Mouse (Mus musculus) embryonic facial prominence, embryonic 15.5 days (tissue): Measurements from ENCODE around the gene Rps23. TPM values are rescaled to one million over a fixed set of nuclear protein-coding genes. Genes with fewer than 3 reads are reported as not detected.
"Not testable (repeated sequence)": the region's sequence is repeated elsewhere in the genome, so short reads cannot be mapped to it uniquely, and the experiment has no call there.

ENCODE experiments used
- ATAC-seq: fragments of 200-750 bp; cut with Nextera tagmentation; 2 replicates; pipeline ENCODE4 v1.8.0; 2017; ENCODE audit warnings: low read depth, moderate TSS enrichment; ENCODE audit not compliant: insufficient number of reproducible peaks, low FRiP score, low TSS enrichment
- H3K27ac ChIP-seq: fragments of 300-500 bp; sonication (generic); replicated peaks from 2 replicates; pipeline ENCODE4 v1.5.1; 2015; ENCODE audit warnings: mild to moderate bottlenecking, inconsistent platforms
- H3K27me3 ChIP-seq: fragments of 300-500 bp; sonication (generic); 2 replicates; pipeline ENCODE4 v1.6.1; 2015; ENCODE audit warnings: inconsistent platforms
- H3K36me3 ChIP-seq: fragments of 300-500 bp; sonication (generic); 2 replicates; pipeline ENCODE4 v1.6.1; 2015; ENCODE audit warnings: mild to moderate bottlenecking, inconsistent platforms
- H3K4me1 ChIP-seq: fragments of 300-500 bp; sonication (generic); 2 replicates; pipeline ENCODE4 v1.6.1; 2015; ENCODE audit warnings: inconsistent platforms
- H3K4me2 ChIP-seq: fragments of 300-500 bp; sonication (generic); replicated peaks from 2 replicates; pipeline ENCODE4 v1.6.1; 2015; ENCODE audit warnings: mild to moderate bottlenecking, inconsistent platforms
- H3K4me3 ChIP-seq: fragments of 300-500 bp; sonication (generic); replicated peaks from 2 replicates; pipeline ENCODE4 v1.5.1; 2015; ENCODE audit warnings: mild to moderate bottlenecking, inconsistent platforms
- H3K9ac ChIP-seq: fragments of 300-500 bp; sonication (generic); 2 replicates; pipeline ENCODE4 v1.6.1; 2015; ENCODE audit warnings: inconsistent platforms
- H3K9me3 ChIP-seq: fragments of 300-500 bp; sonication (generic); replicated peaks from 2 replicates; pipeline ENCODE4 v1.6.1; 2016; ENCODE audit warnings: inconsistent platforms
- WGBS: fragments of 180-500 bp; shearing (Covaris S2); methylation state at CpG from one replicate; pipeline ENCODE4 v1.1.7; 2015; 5-methylcytosine and 5-hydroxymethylcytosine counted together
- polyA plus RNA-seq: library from polyadenylated mRNA; unstranded; fragments of >200 nt; fragmentation: Nextera tagmentation; extraction: Ambion mirVana; gene quantifications from 2 replicates; pipeline ENCODE4 v1.2.1, GENCODE M21; 2015

The Rps23 gene
- polyA plus RNA-seq, 1 experiment from 2014 or later = 214 TPM

DNA sequence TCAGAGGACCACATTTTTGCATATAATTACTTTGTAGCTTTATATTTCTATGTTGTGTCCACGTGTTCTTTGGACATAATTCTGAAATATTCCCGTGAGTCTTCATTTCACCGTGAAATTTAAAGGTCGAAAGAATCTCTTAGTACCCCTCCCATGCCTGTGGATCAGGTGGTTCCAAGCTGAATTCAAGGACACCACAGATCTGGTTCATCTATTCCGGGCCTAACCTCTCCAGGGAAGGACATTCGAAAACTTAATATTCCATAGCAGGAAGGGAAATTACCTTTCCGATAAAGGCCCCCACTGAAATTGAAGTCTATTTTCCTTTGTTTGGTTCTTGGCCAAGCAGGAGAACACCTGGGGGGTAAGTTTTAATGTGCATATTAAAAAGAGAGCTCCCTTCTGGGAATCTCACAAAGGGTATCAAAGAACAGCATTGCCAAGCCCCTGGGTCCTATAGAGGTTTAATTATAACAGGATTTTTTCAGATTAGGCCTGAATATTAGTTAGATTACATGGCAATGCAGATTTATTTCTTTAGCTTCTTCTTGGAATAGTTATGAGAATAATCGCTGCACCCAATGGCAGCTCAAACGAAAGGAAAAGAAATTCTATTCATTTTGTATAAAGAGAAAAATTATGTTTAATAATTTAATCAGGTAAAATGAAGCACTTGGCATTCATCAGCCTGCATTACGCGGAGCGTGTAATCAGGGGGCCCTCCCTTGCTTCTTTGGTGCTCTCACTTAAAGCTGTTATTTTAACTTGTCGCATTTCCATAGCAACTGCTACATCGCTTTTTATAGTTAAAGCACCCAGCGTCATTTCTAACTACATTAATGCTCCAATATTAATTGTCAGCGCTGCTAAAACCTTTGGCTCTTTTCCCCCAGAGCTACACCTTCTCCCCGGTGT is 9.7 kb upstream of the Rps23 start:
- H3K4me2 ChIP-seq = no peak overlapping the region
- no peak overlapping the region for H3K27ac ChIP-seq
- H3K9me3 ChIP-seq = no peaks in the 10 kb centered on the region
- H3K4me3 ChIP-seq = no peak overlapping the region
- no peaks in the 10 kb centered on the region for H3K36me3 ChIP-seq
- WGBS = 70% methylated on average over 17 of the region's 17 CpGs
- H3K27me3 ChIP-seq = no peaks in the 10 kb centered on the region
- H3K4me1 ChIP-seq = no peaks in the 10 kb centered on the region
- no peak overlapping the region for H3K9ac ChIP-seq
- ATAC-seq = no peak

DNA sequence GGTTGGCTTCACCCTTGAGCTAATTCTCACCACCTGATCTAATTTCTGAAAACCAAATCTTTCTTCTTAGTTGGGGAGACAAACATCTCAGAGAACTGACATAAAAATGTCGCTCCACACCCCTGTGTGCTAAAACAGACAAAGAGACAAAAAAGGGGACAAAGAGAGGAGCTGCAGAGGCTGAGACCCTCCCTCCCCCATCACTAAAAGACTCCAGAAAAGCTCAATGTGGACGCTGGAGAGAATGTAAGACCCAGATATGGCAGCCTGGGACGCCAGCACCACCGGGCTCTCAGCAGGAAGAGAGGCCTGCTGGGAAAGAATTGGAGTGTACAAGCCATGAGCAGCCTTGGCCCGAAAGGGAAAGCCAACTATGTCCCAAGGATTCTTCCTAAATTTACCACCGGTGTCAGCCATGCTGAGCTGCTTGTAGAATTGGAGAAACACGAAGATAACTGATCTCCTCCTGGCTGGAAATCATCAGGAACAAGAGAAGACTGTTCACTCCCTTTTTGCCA is 9.0 kb upstream of the Rps23 start:
- H3K4me1 ChIP-seq = no peaks in the 10 kb centered on the region
- H3K4me2 ChIP-seq = no peak overlapping the region
- H3K27me3 ChIP-seq = no peaks in the 10 kb centered on the region
- H3K9ac ChIP-seq = no peak overlapping the region
- no peaks in the 10 kb centered on the region for H3K36me3 ChIP-seq
- H3K9me3 ChIP-seq = no peaks in the 10 kb centered on the region
- no peak overlapping the region for H3K27ac ChIP-seq
- 60% methylated on average over 7 of the region's 7 CpGs for WGBS
- ATAC-seq = no peak
- H3K4me3 ChIP-seq = no peak overlapping the region

DNA sequence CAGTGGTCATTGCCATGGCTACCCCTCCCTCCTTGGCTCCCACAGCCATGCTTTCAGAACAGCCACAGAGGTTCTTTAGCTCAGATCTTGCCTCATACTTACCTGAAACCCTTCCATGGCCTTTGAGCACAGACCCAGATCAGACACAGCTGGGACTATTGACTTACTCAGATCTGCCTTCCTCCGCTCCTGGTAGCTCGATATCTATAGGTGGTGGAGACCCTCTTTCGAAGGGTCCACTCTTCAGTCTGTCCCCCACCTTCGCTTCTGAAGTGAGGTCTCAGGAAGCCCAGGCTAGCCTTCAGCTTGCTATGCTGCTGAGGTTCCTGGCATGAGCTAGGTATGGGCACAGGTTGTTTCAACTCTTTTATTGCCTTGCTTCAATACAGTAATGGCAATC is 8.0 kb upstream of the Rps23 start:
- no peak overlapping the region for H3K27ac ChIP-seq
- no peaks in the 10 kb centered on the region for H3K36me3 ChIP-seq
- H3K4me1 ChIP-seq = no peaks in the 10 kb centered on the region
- H3K4me2 ChIP-seq = no peak overlapping the region
- H3K9me3 ChIP-seq = no peaks in the 10 kb centered on the region
- no peak for ATAC-seq
- WGBS = 95% methylated on average over 4 of the region's 4 CpGs
- no peaks in the 10 kb centered on the region for H3K27me3 ChIP-seq
- no peak overlapping the region for H3K9ac ChIP-seq
- no peak overlapping the region for H3K4me3 ChIP-seq

DNA sequence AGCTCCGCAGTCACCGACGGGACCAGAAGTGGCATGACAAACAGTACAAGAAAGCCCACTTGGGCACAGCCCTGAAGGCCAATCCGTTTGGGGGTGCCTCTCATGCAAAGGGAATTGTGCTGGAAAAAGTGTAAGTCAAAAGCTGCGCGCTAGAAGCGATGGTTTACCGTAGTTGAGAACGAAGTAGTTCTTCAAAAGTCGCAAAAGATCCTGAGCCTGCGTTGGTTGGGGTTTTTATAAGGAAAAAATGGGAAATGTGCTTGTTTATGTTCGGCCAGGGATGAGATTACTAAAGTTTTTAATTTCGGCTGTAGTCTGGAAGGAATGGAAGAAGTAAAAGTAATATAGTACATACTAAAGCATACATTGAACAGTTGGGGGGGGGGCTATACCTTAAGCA is 859 bp downstream of the Rps23 start:
- not testable (repeated sequence) for H3K27me3 ChIP-seq, ATAC-seq, H3K9me3 ChIP-seq, H3K4me1 ChIP-seq
- Histone ChIP-seq H3K4me2 (peak overlapping the region; percentile 56), H3K36me3 (peaks cover 33% of the 10 kb centered on the region), H3K9ac (peak overlapping the region; percentile 90), H3K4me3 (peak overlapping the region; percentile 91), H3K27ac (peak overlapping the region; percentile 88)
- under 1% methylated on average over 13 of the region's 13 CpGs for whole genome bisulfite sequencing

DNA sequence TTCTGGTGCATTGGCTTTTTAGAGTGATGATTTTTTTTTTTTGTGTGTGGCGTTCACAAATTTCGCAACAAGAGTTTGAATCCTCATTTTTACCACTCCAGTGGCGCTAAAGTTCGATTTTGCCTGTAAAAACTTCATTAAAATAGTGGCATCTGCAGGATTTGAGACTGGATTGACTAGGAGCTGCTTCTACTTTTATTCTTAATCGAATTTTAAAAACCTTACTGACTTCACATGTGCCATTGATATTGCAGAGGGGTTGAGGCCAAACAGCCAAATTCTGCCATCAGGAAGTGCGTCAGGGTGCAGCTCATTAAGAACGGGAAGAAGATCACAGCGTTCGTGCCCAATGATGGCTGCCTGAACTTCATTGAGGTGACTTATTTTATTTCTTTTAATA is 1.3 kb downstream of the Rps23 start:
- 0 out of 2 replicates have a peak overlapping the region, but pooled peaks have one; percentile 88 for H3K27ac ChIP-seq
- WGBS = 40% methylated on average over 9 of the region's 9 CpGs
- ATAC-seq = no peak
- H3K4me3 ChIP-seq = peak overlapping the region; percentile 91
- peak overlapping the region; percentile 90 for H3K9ac ChIP-seq
- peak overlapping the region; percentile 56 for H3K4me2 ChIP-seq
- no peaks in the 10 kb centered on the region for H3K27me3 ChIP-seq
- peaks cover 36% of the 10 kb centered on the region for H3K36me3 ChIP-seq
- peaks cover 4% of the 10 kb centered on the region for H3K4me1 ChIP-seq
- no peaks in the 10 kb centered on the region for H3K9me3 ChIP-seq

DNA sequence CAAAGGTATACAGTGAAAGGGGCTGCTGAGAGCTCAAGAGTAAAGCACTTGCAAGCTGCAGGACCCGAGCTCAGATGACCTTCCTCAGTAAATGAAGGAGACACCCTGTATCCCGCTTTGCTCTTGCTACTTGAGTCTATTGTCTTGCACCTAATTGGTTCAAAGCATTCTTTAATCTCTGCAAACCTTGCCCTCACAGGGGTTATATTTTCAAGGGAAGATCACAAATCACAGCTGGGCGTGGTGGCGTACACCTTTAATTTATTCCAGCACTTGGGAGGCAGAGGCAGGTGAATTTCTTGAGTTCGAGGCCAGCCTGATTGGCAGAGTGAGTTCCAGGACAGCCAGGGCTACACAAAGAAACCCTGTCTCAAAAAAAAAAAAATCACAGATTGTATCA is 2.4 kb downstream of the Rps23 start:
- WGBS = 86% methylated on average over 5 of the region's 5 CpGs
- no peak overlapping the region for H3K4me2 ChIP-seq

DNA sequence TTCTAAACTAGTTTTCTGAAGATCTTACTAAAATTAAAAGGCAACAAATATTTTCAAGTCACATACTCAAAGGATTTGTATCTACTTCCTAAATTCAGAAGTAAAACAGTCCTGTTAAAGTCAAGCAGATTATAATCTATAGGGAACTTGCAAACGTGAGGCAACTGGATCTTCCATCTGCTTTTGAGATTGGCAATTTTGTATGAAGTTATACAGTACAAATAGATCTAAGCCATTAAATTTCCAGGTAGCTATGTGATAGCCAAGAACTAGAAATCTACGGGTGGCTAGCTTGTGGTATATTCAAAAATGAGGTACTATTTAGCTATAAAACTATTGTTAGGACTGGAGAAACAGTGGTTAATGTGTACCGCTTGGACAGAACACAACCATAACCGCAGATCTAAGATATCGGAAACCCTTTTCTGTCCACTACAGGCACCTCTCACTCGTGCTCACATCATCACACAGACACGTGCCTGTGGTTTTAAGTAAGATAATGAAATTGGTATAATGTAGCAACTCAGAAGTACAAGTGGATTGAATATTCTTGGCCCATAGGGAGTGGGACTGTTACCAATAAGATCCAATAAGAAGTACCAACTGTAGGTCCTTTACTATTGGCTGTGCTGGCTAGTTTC is 3.5 kb downstream of the Rps23 start:
- Histone ChIP-seq H3K9ac (no peak overlapping the region), H3K9me3 (no peaks in the 10 kb centered on the region), H3K4me1 (peaks cover 4% of the 10 kb centered on the region), H3K27me3 (no peaks in the 10 kb centered on the region), H3K36me3 (peaks cover 36% of the 10 kb centered on the region), H3K27ac (no peak overlapping the region), H3K4me3 (no peak overlapping the region), H3K4me2 (no peak overlapping the region)
- ATAC-seq = no peak
- 76% methylated on average over 7 of the region's 7 CpGs for WGBS

More for the DNA sequence above, 2.4 kb downstream of the Rps23 start:
- Histone ChIP-seq H3K27ac (no peak overlapping the region), H3K4me3 (no peak overlapping the region), H3K36me3 (peaks cover 36% of the 10 kb centered on the region), H3K4me1 (peaks cover 4% of the 10 kb centered on the region), H3K9me3 (no peaks in the 10 kb centered on the region), H3K27me3 (no peaks in the 10 kb centered on the region), H3K9ac (no peak overlapping the region)
- ATAC-seq = no peak

DNA sequence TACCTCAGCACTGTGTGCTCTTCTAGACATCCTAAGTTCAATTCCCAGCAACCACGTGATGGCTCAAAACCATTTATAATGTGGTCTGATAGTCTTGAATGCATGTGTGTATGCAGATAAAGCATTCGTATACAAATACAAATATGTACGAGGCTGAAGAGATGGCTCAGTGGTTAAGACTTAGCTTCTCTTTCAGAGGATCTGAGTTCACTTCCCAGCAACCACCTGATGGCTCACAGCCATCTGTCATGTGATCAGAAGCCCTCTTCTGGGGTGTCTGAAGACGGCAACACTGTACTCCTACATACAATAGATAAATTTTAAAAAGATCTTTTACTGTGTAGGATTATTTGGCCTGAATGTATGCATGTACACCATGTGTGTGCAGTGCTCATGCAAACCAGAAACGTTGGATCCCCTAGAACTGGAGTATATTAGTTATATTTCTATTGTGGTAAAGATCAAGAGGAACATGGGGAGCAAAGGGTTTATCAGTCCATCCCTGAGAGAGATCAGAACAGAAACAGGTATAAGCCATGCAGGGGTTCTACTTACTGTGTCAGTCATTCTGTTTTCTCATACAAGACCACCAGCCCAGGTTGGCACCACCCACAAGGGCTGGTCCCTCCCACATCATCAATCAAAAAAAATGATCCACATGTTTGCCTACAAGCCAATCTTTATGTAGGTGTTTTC is 4.3 kb downstream of the Rps23 start:
- H3K36me3 ChIP-seq = peaks cover 36% of the 10 kb centered on the region
- ATAC-seq = no peak
- no peak overlapping the region for H3K4me2 ChIP-seq
- no peak overlapping the region for H3K9ac ChIP-seq
- H3K4me3 ChIP-seq = no peak overlapping the region
- peaks cover 4% of the 10 kb centered on the region for H3K4me1 ChIP-seq
- H3K27me3 ChIP-seq = no peaks in the 10 kb centered on the region
- H3K9me3 ChIP-seq = no peaks in the 10 kb centered on the region
- WGBS = 67% methylated on average over 5 of the region's 5 CpGs
- H3K27ac ChIP-seq = no peak overlapping the region

DNA sequence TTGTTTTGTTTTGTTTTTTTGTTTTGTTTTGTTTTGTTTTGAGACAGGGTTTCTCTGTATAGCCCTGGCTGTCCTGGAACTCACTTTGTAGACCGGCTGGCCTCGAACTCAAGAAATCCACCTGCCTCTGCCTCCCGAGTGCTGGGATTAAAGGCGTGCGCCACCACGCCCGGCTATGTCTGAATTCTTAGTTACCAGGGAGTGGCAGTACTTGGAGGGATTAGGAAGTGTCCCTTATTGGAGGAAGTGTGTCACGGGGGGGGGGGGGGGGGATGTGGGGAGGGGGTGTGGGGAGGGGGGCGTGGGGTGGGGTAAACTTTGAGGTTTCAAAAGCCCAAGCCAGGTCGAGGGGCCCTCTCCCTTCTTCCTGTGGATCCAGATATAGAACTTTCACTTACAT is 5.5 kb downstream of the Rps23 start:
- H3K27ac ChIP-seq, H3K9me3 ChIP-seq, H3K9ac ChIP-seq, H3K4me2 ChIP-seq, H3K27me3 ChIP-seq, ATAC-seq, H3K4me3 ChIP-seq: not testable (repeated sequence)
- H3K36me3 ChIP-seq = peaks cover 36% of the 10 kb centered on the region
- peaks cover 11% of the 10 kb centered on the region for H3K4me1 ChIP-seq
- WGBS = 85% methylated on average over 10 of the region's 10 CpGs

DNA sequence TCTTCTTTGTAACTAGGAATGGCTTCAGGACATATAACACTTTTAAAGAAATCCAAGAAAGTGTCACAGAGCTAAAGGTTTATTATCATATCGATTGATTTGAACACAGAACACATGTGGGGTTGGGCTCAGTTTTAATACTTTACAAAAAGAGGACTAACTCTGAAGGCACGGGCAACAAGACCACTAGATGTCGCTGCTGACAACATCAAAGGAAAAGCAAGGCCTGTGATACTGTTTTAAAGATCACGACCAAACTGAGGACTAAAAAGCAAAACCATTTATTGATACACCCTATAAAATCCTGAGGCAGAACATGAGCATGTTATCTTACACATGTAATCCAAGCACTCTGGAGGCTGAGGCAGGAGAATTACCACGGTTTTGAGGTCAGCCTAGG is 7.1 kb downstream of the Rps23 start:
- ATAC-seq = no peak
- Histone ChIP-seq H3K9ac (no peak overlapping the region), H3K4me3 (no peak overlapping the region), H3K9me3 (no peaks in the 10 kb centered on the region), H3K27me3 (no peaks in the 10 kb centered on the region), H3K36me3 (peaks cover 33% of the 10 kb centered on the region), H3K4me1 (0 out of 2 replicates have a peak, but pooled peaks cover 8% of the 10 kb centered on the region), H3K4me2 (no peak overlapping the region), H3K27ac (no peak overlapping the region)
- 16% methylated on average over 5 of the region's 5 CpGs for WGBS

DNA sequence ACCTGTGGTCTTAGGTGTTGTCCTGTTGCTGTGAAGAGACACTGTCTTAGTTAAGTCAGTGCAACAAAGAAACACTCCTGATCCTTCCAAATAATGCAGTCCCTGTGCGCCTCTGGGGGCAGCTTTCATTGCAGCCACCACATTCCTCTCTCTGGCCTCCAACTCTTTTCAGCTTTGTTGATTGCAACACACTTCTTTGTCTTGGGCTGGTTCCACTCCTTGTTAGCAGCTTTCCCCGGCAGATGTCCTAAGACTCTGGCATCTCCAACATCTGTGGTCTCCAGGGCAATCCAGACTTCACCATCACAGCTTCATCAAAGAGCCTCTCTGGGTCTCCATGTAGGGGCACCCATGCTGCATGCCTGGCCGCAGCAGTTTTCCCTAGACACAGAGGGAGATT is 10.5 kb downstream of the Rps23 start:
- Histone ChIP-seq H3K4me3 (no peak overlapping the region), H3K9me3 (no peaks in the 10 kb centered on the region), H3K4me2 (no peak overlapping the region), H3K4me1 (0 out of 2 replicates have a peak, but pooled peaks cover 8% of the 10 kb centered on the region), H3K27ac (no peak overlapping the region), H3K9ac (no peak overlapping the region), H3K27me3 (no peaks in the 10 kb centered on the region), H3K36me3 (peaks cover 5% of the 10 kb centered on the region; the same call in 1 of the 2 replicates)
- no peak for ATAC-seq
- 58% methylated on average over 3 of the region's 3 CpGs for WGBS
